Mouse (Mus musculus) bone marrow, adult 2 months (tissue): ENCODE data around the gene Ace.

Source experiments
- CTCF ChIP-seq: fragments of 200-500 bp; IDR thresholded peaks from 2 replicates; pipeline ENCODE4 v1.5.1; 2011; ENCODE audit warnings: low read length, control low read depth; ENCODE audit not compliant: control insufficient read depth, insufficient read depth
- POLR2A ChIP-seq: fragments of 200-500 bp; IDR thresholded peaks from 2 replicates; pipeline ENCODE4 v1.6.1; 2011; ENCODE audit warnings: low read depth, mild to moderate bottlenecking, control low read depth, low read length, borderline replicate concordance; ENCODE audit not compliant: control insufficient read depth

- no peak for TF ChIP-seq CTCF
- TF ChIP-seq POLR2A = no peak
These were observed 33.4 kb upstream of the Ace start for GRCm38 (mm10) chr11:105934303-105934711.
